Mouse (Mus musculus) liver, postnatal 0 days (tissue): Measurements from ENCODE around the gene Stk38.

Experiments used
- CTCF ChIP-seq: sonication (generic); IDR thresholded peaks from 2 replicates; pipeline ENCODE4 v1.5.1; 2016; ENCODE audit warnings: antibody characterized with exemption, low read depth
- EP300 ChIP-seq: IDR thresholded peaks from 2 replicates; pipeline ENCODE4 v1.6.1; 2016; ENCODE audit warnings: antibody characterized with exemption, low read depth, mild to moderate bottlenecking

GRCm38 (mm10) chr17:28982591-28982990, 25.2 kb downstream of the Stk38 start:
- TF ChIP-seq CTCF (no peak), EP300 (no peak)
